Mouse (Mus musculus) liver, adult 2 months (tissue): ENCODE measurements at regions not wholly inside any gene's neighbourhood (a gene's known extent, or its start where the extent isn't known, plus 50 kb on each side); places are given as distances from the start of the nearest gene placed in this dataset.

Source experiments
- CTCF ChIP-seq: fragments of 200-500 bp; IDR thresholded peaks from 2 replicates; pipeline ENCODE4 v1.5.1; 2011; ENCODE audit warnings: low read depth, low read length, control low read depth
- POLR2A ChIP-seq: fragments of 200-500 bp; IDR thresholded peaks from 2 replicates; pipeline ENCODE4 v1.6.1; 2011; ENCODE audit warnings: low read length, control low read depth; ENCODE audit not compliant: insufficient read depth; ENCODE audit errors: extremely low read depth

GRCm38 (mm10) chr1:81913561-81913964, 319.3 kb upstream of the Gm9747 start:
- TF ChIP-seq CTCF (no peak), POLR2A (no peak)
